In genomic region chr10:69398197-69398762, GRCm38 (mm10) we compare ENCODE assay signal across 7 mouse cellular contexts. TPM values are rescaled to one million over a fixed set of nuclear protein-coding genes. Genes with fewer than 3 reads are reported as not detected.
DNase-seq lines count a peak whose midpoint lies in the region; ATAC-seq and TF ChIP-seq lines count a peak whose summit lies in the region.

No protein-coding gene starts in this region.

- ATAC-seq in forebrain, embryonic 13.5 days, result peak; percentile 24
- peak; percentile 41 for ATAC-seq in midbrain, embryonic 13.5 days

- H3K4me1 ChIP-seq in testis, adult 2 months (ENCODE audit: control insufficient read depth, insufficient read depth, low read length), result peaks cover 14% of the 10 kb centered on the region
- H3K4me1 ChIP-seq in forebrain, embryonic 13.5 days, result peaks cover 25% of the 10 kb centered on the region
- no peaks in the 10 kb centered on the region for H3K4me1 ChIP-seq in kidney, adult 2 months (ENCODE audit: control insufficient read depth, insufficient read depth, low read length)
- peaks cover 27% of the 10 kb centered on the region for H3K4me1 ChIP-seq in midbrain, embryonic 13.5 days (replicated peaks)

- no peak for TF ChIP-seq POLR2A in testis, adult 2 months (IDR thresholded peaks at IDR 0.05; ENCODE audit: control insufficient read depth, low read depth, low read length)
- no peak for TF ChIP-seq POLR2A in kidney, adult 2 months (IDR thresholded peaks at IDR 0.05; ENCODE audit: low read depth, low read length)

- no peak for TF ChIP-seq CTCF in testis, adult 2 months (IDR thresholded peaks at IDR 0.05; ENCODE audit: control insufficient read depth, insufficient read depth, insufficient replicate concordance, low read depth, low read length)
- TF ChIP-seq CTCF in kidney, adult 2 months (conservative IDR thresholded peaks at IDR 0.05; ENCODE audit: insufficient read depth, insufficient read length, low read depth, low read length), result no peak

- no peaks in the 10 kb centered on the region for H3K36me3 ChIP-seq in testis, adult 2 months (ENCODE audit: control insufficient read depth, insufficient read depth, low read length)
- no peaks in the 10 kb centered on the region for H3K36me3 ChIP-seq in forebrain, embryonic 13.5 days (ENCODE audit: poor library complexity, severe bottlenecking)
- no peaks in the 10 kb centered on the region for H3K36me3 ChIP-seq in kidney, adult 2 months (ENCODE audit: control insufficient read depth, insufficient read depth, low read length)
- H3K36me3 ChIP-seq in midbrain, embryonic 13.5 days, result no peaks in the 10 kb centered on the region

- peak overlapping the region; percentile 64 for H3K9ac ChIP-seq in forebrain, embryonic 13.5 days
- H3K9ac ChIP-seq in midbrain, embryonic 13.5 days (replicated peaks), result peak overlapping the region; percentile 59

- WGBS in forebrain, embryonic 13.5 days, result under 1% methylated on average over 26 of the region's 26 CpGs
- WGBS in kidney, adult 2 months, result 2% methylated on average over 26 of the region's 26 CpGs
- WGBS in midbrain, embryonic 13.5 days, result under 1% methylated on average over 26 of the region's 26 CpGs

- H3K9me3 ChIP-seq in forebrain, embryonic 13.5 days (replicated peaks), result no peaks in the 10 kb centered on the region
- no peaks in the 10 kb centered on the region for H3K9me3 ChIP-seq in midbrain, embryonic 13.5 days

- peak overlapping the region; percentile 99 for H3K4me2 ChIP-seq in forebrain, embryonic 13.5 days
- H3K4me2 ChIP-seq in midbrain, embryonic 13.5 days (replicated peaks), result peak overlapping the region; percentile 100

- H3K27me3 ChIP-seq in testis, adult 2 months (ENCODE audit: control insufficient read depth, insufficient read depth, low read length), result no peaks in the 10 kb centered on the region
- peaks cover 61% of the 10 kb centered on the region for H3K27me3 ChIP-seq in forebrain, embryonic 13.5 days
- H3K27me3 ChIP-seq in kidney, adult 2 months (replicated peaks; ENCODE audit: control insufficient read depth, insufficient read depth, low read length), result no peaks in the 10 kb centered on the region
- peaks cover 61% of the 10 kb centered on the region for H3K27me3 ChIP-seq in midbrain, embryonic 13.5 days

- H3K27ac ChIP-seq in testis, adult 2 months (ENCODE audit: control insufficient read depth, insufficient read depth, low read depth, low read length), result no peak overlapping the region
- no peak overlapping the region for H3K27ac ChIP-seq in forebrain, embryonic 13.5 days
- H3K27ac ChIP-seq in kidney, adult 2 months (ENCODE audit: insufficient read depth, low read depth, low read length), result no peak overlapping the region
- no peak overlapping the region for H3K27ac ChIP-seq in midbrain, embryonic 13.5 days

- H3K4me3 ChIP-seq in testis, adult 2 months (ENCODE audit: control insufficient read depth, low read depth, low read length), result peak overlapping the region; percentile 52
- peak overlapping the region; percentile 55 for H3K4me3 ChIP-seq in forebrain, embryonic 13.5 days
- peak overlapping the region; percentile 68 for H3K4me3 ChIP-seq in kidney, adult 2 months (ENCODE audit: insufficient read depth, low read depth, low read length)
- peak overlapping the region; percentile 65 for H3K4me3 ChIP-seq in midbrain, embryonic 13.5 days (replicated peaks)

- DNase-seq in testis, postnatal 14 days (ENCODE audit: low spot score), result no peak
- DNase-seq in kidney, adult 2 months, result peak; percentile 14
- no peak for DNase-seq in layer of hippocampus, postnatal 25 days (ENCODE audit: extremely low spot score in 1 of 2, low spot score in 1 of 2)
- DNase-seq in frontal cortex, postnatal 10 days (ENCODE audit: low spot score in 2 of 2), result no peak

RNA-seq across cellular contexts. Expression of gene Ank3, which starts 0.3 kb away (rescaled TPM):
- 3.4 and 3.6 TPM in 2 replicates for polyA plus RNA-seq in testis, adult 2 months (2012; rRNA removed)
- polyA plus RNA-seq in forebrain, embryonic 13.5 days (2015; fragmentation: Nextera tagmentation; extraction: Ambion mirVana), result 63.5 and 70.9 TPM in 2 replicates
- polyA plus RNA-seq in kidney, adult 2 months (2012; rRNA removed), result 37.3 and 39.1 TPM in 2 replicates
- 102 and 110 TPM in 2 replicates for polyA plus RNA-seq in midbrain, embryonic 13.5 days (2015; fragmentation: Nextera tagmentation; extraction: Ambion mirVana)
- total RNA-seq in layer of hippocampus, postnatal 25 days (2021), result 100 to 1,000 TPM; 405 to 539 TPM

RNA-seq across cellular contexts. Expression of gene Cdk1, which starts 45.5 kb away (rescaled TPM):
- polyA plus RNA-seq in testis, adult 2 months (2012; rRNA removed), result 49.2 and 49.5 TPM in 2 replicates
- polyA plus RNA-seq in forebrain, embryonic 13.5 days (2015; fragmentation: Nextera tagmentation; extraction: Ambion mirVana), result 365 and 378 TPM in 2 replicates
- 1.7 and 2.6 TPM in 2 replicates for polyA plus RNA-seq in kidney, adult 2 months (2012; rRNA removed)
- 149 and 181 TPM in 2 replicates for polyA plus RNA-seq in midbrain, embryonic 13.5 days (2015; fragmentation: Nextera tagmentation; extraction: Ambion mirVana)
- total RNA-seq in layer of hippocampus, postnatal 25 days (2021), result 1 to 10 TPM in 1 of 2 experiments, under 1 TPM in 1; 0.77 to 1.1 TPM

Comparison
In these comparisons a context has a peak if more than half of its experiments do, and no peak if none do; other contexts are left out.
1. RNA of gene Cdk1, which starts 45.5 kb away (polyA plus RNA-seq): 365 to 378 TPM in forebrain, embryonic 13.5 days, 149 to 181 TPM in midbrain, embryonic 13.5 days and 49.2 to 49.5 TPM in testis, adult 2 months; 1.7 to 2.6 TPM in kidney, adult 2 months; every median in the first group is over 10 times any median in the second.
2. Peak in every context shown above with its lines, with median percentiles within 50 percentile points of each other: H3K4me3 ChIP-seq.